ENCODE assay signal across 23 mouse cellular contexts in the genomic region with DNA sequence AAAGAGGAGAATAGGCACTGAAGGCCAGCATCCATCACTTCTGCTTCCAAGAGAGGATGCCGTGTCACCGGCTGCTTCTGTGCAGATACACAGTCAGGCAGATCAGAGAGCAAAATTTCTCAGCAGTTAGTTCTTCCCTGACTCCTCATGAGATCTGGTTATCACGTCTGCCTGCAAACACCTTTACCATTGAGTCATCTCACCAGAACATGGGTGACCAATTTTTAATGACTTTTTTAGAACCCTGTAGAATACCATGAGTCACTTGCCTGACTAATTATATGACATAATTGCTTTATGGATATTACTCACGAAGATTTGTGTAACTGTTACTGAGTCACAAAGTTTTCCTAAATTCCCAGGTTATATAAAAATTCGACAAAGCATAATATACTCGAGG.
DNase-seq lines count a peak whose midpoint lies in the region; ATAC-seq and TF ChIP-seq lines count a peak whose summit lies in the region.
"Had no signal": no experiment of that assay in that cellular context is flagged by ENCODE, and none has a peak within 500 bp of the region (broad histone marks: within the 10 kb centered on the region; RNA-seq: fewer than 3 reads in every experiment).

No protein-coding gene starts in this region.

- CTCF ChIA-PET in Patski (lab: Charles Lee), result no interaction called here

- peak; percentile 80 for ATAC-seq in Patski
- peak; percentile 77 for ATAC-seq in intestine, embryonic 15.5 days
- peak; percentile 82 for ATAC-seq in intestine, postnatal 0 days
- ATAC-seq in stomach, postnatal 0 days (ENCODE audit: low FRiP score, low TSS enrichment), result no peak
- ATAC-seq: CD4-positive, CD25-positive, alpha-beta regulatory T cell, adult 4 months; forebrain, embryonic 13.5 days; forebrain, embryonic 16.5 days had no signal

- peak; percentile 7 for DNase-seq in adrenal gland, adult 2 months
- DNase-seq in adrenal gland, postnatal 36 days, result no peak
- peak; percentile 48 for DNase-seq in Patski (ENCODE audit: low read depth, low spot score)
- DNase-seq in thymus, postnatal 36 days, result no peak
- no peak for DNase-seq in stomach, postnatal 0 days (ENCODE audit: low spot score)
- DNase-seq in layer of hippocampus, postnatal 14 days (ENCODE audit: low spot score in 2 of 2), result no peak
- DNase-seq: adrenal gland, adult 8-10 months; adrenal gland, postnatal 14 days; B cell, adult 2 months; cerebellum, adult 11-12 months; cerebellum, adult 2 months; cerebellum, adult 9-10 months; cerebellum, postnatal 10 days; cerebellum, postnatal 25 days had no signal

- POLR2A ChIA-PET in Patski (lab: Charles Lee), result no interaction called here

- H3K9ac ChIP-seq in intestine, embryonic 15.5 days, result no peak overlapping the region
- H3K9ac ChIP-seq in intestine, postnatal 0 days (ENCODE audit: low read depth, low read length), result no peak overlapping the region
- no peak overlapping the region for H3K9ac ChIP-seq in stomach, postnatal 0 days (ENCODE audit: low read length)
- H3K9ac ChIP-seq: embryonic facial prominence, embryonic 12.5 days; forebrain, embryonic 13.5 days had no signal

- H3K36me3 ChIP-seq in intestine, embryonic 15.5 days, result no peaks in the 10 kb centered on the region
- H3K36me3 ChIP-seq in intestine, postnatal 0 days (ENCODE audit: control insufficient read depth, insufficient read depth), result no peaks in the 10 kb centered on the region
- no peaks in the 10 kb centered on the region for H3K36me3 ChIP-seq in stomach, postnatal 0 days (ENCODE audit: control insufficient read depth, insufficient read depth, low read length)
- H3K36me3 ChIP-seq: embryonic facial prominence, embryonic 10.5 days; embryonic facial prominence, embryonic 12.5 days; G1E had no signal

- TF ChIP-seq CTCF in Patski (IDR thresholded peaks at IDR 0.05), result no peak
- TF ChIP-seq CTCF in intestine, postnatal 0 days (IDR thresholded peaks at IDR 0.05; ENCODE audit: low read depth), result no peak
- no peak for TF ChIP-seq CTCF in stomach, postnatal 0 days (IDR thresholded peaks at IDR 0.05; ENCODE audit: low read depth)

- H3K27ac ChIP-seq in intestine, embryonic 15.5 days, result no peak overlapping the region
- H3K27ac ChIP-seq in intestine, postnatal 0 days (ENCODE audit: low read depth, low read length), result no peak overlapping the region
- no peak overlapping the region for H3K27ac ChIP-seq in stomach, postnatal 0 days (replicated peaks)
- H3K27ac ChIP-seq: embryonic facial prominence, embryonic 10.5 days; embryonic facial prominence, embryonic 12.5 days; forebrain, embryonic 13.5 days had no signal

- in situ Hi-C loops in Patski (cut with MboI; ENCODE audit: low pct_unique_long_range_greater_than_20kb), result no loop called here

- no peak overlapping the region for H3K4me2 ChIP-seq in intestine, embryonic 15.5 days (replicated peaks)
- H3K4me2 ChIP-seq in intestine, postnatal 0 days (replicated peaks; ENCODE audit: low read depth), result no peak overlapping the region
- no peak overlapping the region for H3K4me2 ChIP-seq in stomach, postnatal 0 days (replicated peaks; ENCODE audit: low read depth)
- H3K4me2 ChIP-seq: embryonic facial prominence, embryonic 12.5 days; forebrain, embryonic 13.5 days had no signal

- H3K27me3 ChIP-seq in Patski, result no peaks in the 10 kb centered on the region
- H3K27me3 ChIP-seq in intestine, embryonic 15.5 days (replicated peaks), result no peaks in the 10 kb centered on the region
- no peaks in the 10 kb centered on the region for H3K27me3 ChIP-seq in intestine, postnatal 0 days (replicated peaks; ENCODE audit: control insufficient read depth, insufficient read depth, low read length)
- no peaks in the 10 kb centered on the region for H3K27me3 ChIP-seq in stomach, postnatal 0 days (ENCODE audit: control insufficient read depth, insufficient read depth, low read length)
- H3K27me3 ChIP-seq: CH12.LX; embryonic facial prominence, embryonic 12.5 days; forebrain, embryonic 13.5 days had no signal

- TF ChIP-seq EP300 in stomach, postnatal 0 days (optimal IDR thresholded peaks at IDR 0.05), result no peak

- no peaks in the 10 kb centered on the region for H3K9me3 ChIP-seq in intestine, embryonic 15.5 days
- H3K9me3 ChIP-seq in intestine, postnatal 0 days (ENCODE audit: control insufficient read depth), result no peaks in the 10 kb centered on the region
- H3K9me3 ChIP-seq in stomach, postnatal 0 days (ENCODE audit: control insufficient read depth, low read length), result no peaks in the 10 kb centered on the region
- H3K9me3 ChIP-seq: embryonic facial prominence, embryonic 10.5 days; embryonic facial prominence, embryonic 12.5 days; forebrain, embryonic 13.5 days had no signal

- WGBS in intestine, embryonic 15.5 days, result 76% methylated on average over 6 of the region's 6 CpGs
- WGBS in intestine, postnatal 0 days, result 62% methylated on average over 6 of the region's 6 CpGs
- 69% methylated on average over 6 of the region's 6 CpGs for WGBS in stomach, postnatal 0 days

- H3K4me1 ChIP-seq in intestine, embryonic 15.5 days (replicated peaks), result no peaks in the 10 kb centered on the region
- H3K4me1 ChIP-seq in intestine, postnatal 0 days (replicated peaks; ENCODE audit: control insufficient read depth, insufficient read depth, low read length), result no peaks in the 10 kb centered on the region
- H3K4me1 ChIP-seq in stomach, postnatal 0 days (replicated peaks; ENCODE audit: control insufficient read depth, insufficient read depth), result no peaks in the 10 kb centered on the region
- H3K4me1 ChIP-seq: embryonic facial prominence, embryonic 10.5 days; embryonic facial prominence, embryonic 12.5 days; forebrain, embryonic 13.5 days had no signal

- H3K4me3 ChIP-seq in intestine, embryonic 15.5 days (replicated peaks), result no peak overlapping the region
- no peak overlapping the region for H3K4me3 ChIP-seq in intestine, postnatal 0 days (ENCODE audit: low read depth, low read length)
- H3K4me3 ChIP-seq in stomach, postnatal 0 days (ENCODE audit: low read depth, low read length), result no peak overlapping the region
- H3K4me3 ChIP-seq: embryonic facial prominence, embryonic 10.5 days; embryonic facial prominence, embryonic 12.5 days; forebrain, embryonic 13.5 days had no signal

Comparison
In these comparisons a context has a peak if more than half of its experiments do, and no peak if none do; other contexts are left out.
1. DNase-seq: peak in adrenal gland, adult 2 months (single experiment) and Patski (single experiment); none in adrenal gland, postnatal 36 days (0 of 2), thymus, postnatal 36 days (0 of 2), stomach, postnatal 0 days (single experiment) and layer of hippocampus, postnatal 14 days (0 of 2).